Mouse (Mus musculus): ENCODE results near the gene Rpp25l.
"Not testable (repeated sequence)": the region's sequence is repeated elsewhere in the genome, so short reads cannot be mapped to it uniquely, and the experiment has no call there.

The Rpp25l gene

DNA sequence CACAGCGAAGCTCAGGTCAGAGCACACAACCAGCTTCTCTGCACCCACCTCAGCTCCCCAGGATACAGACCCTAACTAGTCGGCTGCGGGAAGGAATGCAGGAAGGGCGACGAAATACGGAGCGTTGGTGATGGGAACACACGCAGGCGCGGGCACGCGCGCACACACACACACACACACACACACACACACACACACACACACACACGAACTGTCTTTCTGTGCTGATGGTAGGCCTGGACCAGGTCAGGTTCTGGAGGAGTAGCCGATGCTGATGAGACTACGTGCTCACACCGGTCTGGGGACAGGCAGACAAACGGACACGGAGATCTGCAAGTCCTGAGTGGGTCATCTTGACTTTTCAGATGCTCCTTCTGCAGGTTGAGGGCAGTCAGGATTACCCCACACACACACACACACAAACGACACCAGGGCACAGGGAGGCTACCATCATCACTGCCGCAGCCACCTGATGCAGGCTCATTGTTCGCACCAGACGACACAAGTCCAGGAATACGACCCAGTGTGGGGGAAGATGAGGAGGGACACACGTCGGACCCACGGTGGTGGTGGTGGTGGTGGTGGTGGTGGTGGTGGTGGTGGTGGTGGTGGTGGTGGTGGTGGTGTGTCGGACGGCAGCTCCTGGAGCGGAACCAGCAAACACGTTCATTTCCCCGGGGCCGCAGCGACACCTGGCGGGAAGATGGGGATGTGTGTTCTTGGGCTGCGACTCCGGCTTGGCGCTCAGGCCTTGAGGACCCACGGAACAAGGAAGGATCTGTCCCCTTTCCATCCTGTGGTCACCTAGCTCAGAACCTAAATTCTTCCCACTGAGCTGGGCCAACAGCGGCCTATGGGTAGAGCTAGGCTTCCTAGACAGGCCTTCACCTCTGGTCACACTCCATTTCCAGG, 16.1 kb downstream of the Rpp25l start, which contains the start of gene Cntfr:
Gene Cntfr, minus strand, starts transcription at position 160 of the 912 bp plus-strand sequence.
- peak; percentile 69 for DNase-seq (ENCODE audit: low read depth, low spot score)

DNA sequence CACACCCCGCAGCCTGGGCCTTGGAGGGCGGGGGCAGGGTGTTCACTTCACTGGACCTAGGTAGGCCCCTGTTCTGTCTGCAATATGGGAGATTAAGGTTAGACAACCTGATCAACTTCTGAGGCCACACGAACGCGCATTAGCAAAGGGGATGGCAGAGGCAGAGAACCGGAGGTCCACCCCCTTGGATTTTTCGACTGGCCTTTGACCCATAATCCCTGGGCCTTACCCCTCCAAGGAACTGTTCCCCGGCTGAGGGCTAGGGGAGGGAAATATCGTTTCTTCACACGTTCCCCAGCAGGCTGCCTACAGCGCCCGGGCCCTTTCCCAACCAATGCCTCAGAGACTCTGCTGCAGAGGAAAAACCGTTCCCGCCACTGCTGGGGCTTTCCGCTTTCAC, 16.9 kb downstream of the Rpp25l start:
- DNase-seq (ENCODE audit: low read depth, low spot score) = not testable (repeated sequence)

DNA sequence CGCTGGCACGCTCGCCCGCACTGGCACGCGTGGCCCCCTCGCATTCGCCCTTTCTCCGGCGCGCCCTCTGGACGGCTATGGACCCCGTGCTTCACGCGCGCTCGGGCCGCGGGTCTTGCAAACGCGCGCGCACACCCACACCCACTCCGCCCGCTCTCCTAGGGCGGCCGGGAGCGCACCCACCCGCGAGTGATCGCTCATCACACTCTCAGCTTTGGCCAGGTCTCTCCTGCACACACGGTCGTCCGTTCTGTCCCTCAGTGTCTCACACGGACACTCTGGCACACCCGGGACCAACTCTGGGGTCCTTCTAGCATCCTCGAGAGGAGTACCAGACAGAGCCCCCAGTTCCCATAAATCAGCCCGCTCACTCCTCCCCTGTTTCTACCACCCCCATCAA, 17.5 kb downstream of the Rpp25l start:
- not testable (repeated sequence) for DNase-seq (ENCODE audit: low read depth, low spot score)

DNA sequence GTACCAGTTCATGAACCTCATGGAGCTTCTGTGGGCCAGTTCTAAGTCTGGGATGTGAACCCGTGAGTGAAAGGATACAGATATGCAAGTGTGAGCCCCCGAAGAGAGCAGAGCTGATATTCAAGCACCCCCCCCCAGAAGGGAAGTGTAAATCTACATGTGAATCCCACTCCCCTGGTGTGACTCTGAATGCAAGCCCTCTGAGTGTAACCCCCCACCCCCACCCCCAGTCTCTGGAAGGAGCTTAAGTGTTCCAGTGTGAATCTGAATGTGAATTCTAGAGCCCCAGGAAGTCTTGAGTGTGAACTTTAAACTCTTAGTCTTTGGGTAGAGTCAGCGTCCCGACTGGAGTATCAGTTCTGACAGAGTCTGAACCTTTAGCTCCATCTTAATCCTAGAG, 19.8 kb downstream of the Rpp25l start:
- DNase-seq (ENCODE audit: low read depth, low spot score) = not testable (repeated sequence)

DNA sequence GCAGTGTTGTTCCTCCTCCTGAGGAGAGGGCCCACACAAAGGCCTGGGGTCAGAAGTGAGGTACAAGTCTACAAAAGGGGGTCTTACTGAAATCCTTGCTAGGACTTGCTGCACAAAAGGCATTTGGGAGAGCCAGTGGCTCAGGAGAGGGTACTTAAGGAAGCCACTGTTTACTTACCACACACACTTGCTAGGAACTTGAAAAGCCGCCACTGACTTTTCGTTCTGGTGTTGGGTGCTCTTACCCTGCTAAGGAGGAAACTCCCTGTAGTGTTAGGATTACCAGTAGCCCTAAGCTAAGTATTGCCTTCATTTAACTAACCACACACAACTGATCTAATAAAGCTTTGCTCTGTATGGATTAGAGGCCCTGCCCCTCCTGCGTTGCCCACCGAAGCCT, 23.3 kb downstream of the Rpp25l start:
- not testable (repeated sequence) for DNase-seq (ENCODE audit: low read depth, low spot score)

DNA sequence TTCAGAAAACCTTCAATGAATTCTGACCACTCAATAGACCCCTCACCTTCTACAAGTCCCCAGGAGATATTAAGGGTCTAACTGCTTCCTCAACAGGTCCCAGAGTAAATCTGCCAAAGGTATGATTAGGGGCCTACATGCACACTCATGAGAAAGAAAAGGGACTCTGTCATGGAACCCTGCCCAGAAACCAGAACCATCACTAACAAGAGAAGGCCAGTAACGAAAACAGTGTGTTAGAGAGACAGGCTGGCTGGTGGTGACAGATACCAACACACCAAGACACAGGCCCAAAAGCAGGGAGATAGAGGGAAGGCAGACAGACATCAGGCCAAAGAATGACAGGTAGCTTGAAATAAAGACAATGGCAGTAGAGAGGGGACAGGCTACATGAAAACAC, 24.8 kb downstream of the Rpp25l start:
- not testable (repeated sequence) for DNase-seq (ENCODE audit: low read depth, low spot score)

DNA sequence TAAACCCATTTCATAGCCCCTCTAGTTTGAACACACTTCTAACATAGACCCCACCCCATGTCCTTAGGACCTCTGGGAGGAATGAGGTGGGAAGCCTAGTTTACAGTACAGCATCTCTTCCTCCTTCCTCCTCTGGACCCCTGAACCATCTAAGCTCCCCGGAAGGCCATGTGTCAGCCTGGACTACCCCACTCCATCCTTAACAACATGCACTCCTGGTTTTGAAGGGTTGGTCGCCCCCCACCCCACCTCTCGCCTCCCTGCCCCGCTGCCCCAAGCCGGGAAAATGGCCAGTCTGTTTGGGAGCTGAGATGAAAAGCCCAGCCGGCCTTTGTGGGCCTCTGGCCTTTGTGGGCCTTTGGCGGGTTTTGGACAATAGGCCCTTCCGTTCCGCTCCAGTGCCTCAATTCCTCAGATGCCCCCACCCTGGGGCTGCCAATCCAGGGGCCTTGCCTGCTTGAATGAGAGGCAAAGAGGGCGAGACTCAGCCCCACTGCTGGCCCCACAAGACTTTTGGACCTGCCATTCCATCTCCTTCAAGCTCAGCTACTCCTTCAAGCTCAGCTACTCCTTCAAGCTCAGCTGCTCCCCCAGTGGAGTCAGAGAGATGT, 27.3 kb downstream of the Rpp25l start:
- not testable (repeated sequence) for DNase-seq (ENCODE audit: low read depth, low spot score)

DNA sequence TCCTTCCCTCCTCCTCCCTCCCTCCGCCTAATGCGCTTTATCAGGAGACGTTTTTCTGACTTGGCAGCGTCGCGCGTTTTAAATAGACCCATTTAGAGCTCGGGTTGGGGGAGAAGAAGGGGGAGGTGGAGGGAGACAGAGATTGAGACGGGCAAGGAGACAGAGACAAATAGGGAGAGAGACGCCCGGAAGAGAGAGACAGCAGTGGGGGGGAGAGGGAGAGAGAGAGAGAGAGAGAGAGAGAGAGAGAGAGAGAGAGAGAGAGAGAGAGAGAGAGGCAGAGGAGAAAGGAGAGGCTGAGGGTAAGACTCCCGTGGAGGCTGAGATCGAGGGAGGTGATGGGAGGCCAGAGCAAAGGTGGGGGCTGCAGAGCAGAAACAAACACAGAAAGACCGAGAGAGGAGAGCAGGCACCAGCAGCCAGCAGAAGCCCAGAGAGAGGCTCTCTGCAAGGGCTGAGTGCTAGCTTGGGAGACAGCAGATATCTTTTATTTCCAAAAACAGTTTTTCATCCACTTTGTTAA, 28.3 kb downstream of the Rpp25l start:
- DNase-seq (ENCODE audit: low read depth, low spot score) = not testable (repeated sequence)

DNA sequence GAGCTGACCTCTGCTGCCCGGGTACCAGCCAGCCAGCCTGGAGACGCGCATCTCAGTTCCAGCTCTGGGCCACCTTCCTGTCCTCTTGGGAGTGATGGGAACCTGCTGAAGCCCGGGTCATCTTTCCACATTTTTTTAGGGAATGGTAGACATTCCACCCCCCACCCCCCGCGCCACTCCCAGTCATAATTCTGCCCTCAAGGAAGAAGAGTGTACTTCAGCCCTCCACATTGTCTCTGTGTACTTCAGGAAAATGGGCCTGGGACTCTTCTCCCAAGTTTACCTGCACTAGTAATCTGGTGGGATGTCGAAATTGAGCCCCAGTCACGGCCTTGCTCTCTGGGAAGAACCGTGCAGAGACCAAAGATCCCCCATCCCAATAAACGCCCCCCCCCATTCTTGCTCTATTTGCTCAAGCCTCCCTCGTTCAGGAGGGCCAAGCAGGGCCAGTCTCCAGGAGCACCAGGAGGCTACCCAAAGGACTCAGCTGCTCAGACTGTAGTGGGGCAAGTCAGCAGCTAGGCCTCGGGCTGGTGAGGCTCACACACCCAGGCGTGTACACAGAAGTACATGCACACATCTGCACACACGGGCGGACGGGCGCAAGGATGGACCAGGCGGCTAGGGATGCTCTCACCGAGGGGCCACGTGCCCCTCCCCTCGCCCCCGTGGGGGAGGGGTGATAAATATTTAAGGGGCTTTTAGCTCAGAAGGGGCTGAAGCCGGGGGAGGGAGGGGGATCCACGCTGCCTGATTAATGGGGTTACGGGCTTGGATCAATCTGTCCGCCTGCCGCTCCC, 29.0 kb downstream of the Rpp25l start:
- not testable (repeated sequence) for DNase-seq (ENCODE audit: low read depth, low spot score)

DNA sequence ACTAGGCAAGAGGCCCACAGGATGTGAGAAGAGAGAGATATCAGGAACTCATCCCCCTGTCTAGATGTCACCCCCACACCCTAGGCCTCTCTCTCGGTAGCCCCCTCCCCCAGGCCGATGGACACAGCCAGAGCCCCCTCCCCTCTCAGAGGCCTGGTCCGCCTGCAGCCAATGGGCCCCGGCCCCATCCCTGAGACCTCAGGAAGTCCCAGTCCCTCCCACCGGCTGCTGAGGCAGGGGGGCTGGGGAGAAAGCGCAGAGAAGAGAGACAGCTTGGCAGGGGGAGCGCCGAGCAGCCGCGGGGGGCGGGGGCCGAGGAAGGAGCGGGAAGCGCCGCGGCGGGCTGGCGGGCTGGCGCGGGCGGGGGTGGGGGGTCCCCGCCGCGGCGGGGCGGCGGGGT, 30.0 kb downstream of the Rpp25l start:
- not testable (repeated sequence) for DNase-seq (ENCODE audit: low read depth, low spot score)

DNA sequence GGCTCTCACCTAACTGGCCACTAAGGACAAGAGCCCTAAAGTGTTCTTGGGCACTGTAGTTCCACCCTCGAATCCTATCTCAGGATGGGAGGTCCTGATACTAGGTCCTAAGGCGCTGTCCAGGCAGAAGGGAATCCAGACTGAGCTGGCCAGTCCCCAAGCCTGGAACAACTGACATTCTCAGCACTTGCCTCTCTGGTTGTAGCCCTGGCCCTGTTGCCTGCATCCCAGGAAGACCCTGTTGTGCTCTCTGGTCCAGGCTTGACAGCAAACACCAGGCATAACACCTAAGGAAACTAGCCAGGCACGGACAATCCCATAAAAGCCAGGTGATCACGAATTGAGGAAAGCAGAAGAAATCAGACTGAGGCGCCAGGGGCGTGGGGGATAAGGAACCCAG, 30.5 kb downstream of the Rpp25l start:
- DNase-seq (ENCODE audit: low read depth, low spot score) = no peak

DNA sequence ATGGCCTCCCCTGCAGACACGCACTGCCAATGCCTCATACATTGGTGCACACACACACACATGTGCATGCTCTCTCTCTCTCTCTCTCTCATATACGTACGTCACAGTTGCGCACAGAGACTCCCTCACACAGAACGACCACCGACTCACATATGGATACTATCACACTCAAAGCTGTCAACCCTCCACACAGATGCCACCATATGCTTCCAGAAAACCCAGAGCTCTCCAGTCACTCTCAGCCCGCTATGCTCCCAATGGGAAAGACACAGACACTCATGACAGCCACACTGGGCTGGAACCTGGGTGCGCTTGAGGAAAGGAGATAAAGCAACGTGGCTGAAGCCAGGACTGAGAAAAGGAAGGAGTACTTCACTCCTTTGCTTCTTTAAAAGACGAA, 31.4 kb downstream of the Rpp25l start:
- DNase-seq (ENCODE audit: low read depth, low spot score) = no peak

DNA sequence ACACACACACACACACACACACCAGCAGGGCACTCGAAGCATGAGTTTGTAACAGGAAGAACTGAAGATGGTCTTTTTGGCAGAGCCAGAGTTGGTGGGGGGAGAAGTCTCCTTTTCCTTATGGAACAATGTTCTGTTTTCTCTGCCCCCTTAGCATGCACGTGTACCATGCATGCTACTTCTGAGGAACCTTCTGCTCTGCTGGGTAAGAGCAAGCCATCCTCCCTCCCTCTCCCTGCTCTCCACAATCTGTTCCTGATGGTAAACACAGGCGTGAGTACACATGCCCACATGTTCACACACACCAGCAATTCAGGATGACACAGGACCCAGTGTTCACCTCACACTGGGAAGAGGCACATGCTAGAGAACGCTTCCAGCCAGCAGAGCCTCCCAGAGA, 32.2 kb downstream of the Rpp25l start:
- DNase-seq (ENCODE audit: low read depth, low spot score) = no peak

DNA sequence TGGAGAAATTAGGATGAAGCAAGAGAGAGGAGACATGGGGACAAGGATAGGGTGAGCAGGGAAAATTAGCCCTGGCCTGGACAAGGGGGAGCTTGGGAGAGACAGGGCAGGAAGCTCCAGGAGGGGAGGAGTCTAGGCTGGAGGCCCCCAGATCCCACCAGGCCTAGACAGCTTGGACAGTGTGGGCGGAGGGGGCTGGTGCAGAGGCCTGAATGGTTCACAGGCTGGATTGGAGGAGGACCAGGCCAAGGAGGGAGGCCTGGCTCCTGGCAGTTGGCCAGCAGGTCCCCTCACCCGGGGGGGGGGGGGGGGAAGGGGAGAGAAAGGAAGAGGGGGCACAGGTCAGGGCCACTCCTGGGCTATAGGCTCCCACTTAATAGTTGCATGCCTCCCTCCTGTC, 34.0 kb downstream of the Rpp25l start:
- DNase-seq (ENCODE audit: low read depth, low spot score) = no peak

DNA sequence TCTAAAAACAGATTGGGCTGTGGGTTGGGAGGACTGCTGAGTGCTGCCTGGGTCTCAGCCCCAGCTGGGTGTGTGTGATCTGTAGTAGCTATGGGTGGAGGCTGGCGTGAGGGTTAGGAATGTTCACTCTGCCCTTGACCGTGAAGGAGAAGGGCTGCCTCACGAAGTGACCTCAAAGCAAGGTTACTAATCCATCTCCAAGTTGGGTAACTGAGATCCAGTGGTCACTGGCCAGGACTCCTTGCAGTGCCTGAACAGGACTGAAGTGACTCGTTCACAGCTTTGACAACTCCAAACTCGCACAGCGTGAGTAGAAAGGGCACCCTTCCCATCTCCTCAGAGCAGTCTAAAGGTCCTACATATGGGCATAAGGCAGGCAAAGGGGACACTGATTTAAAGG, 34.5 kb downstream of the Rpp25l start:
- DNase-seq (ENCODE audit: low read depth, low spot score) = no peak

DNA sequence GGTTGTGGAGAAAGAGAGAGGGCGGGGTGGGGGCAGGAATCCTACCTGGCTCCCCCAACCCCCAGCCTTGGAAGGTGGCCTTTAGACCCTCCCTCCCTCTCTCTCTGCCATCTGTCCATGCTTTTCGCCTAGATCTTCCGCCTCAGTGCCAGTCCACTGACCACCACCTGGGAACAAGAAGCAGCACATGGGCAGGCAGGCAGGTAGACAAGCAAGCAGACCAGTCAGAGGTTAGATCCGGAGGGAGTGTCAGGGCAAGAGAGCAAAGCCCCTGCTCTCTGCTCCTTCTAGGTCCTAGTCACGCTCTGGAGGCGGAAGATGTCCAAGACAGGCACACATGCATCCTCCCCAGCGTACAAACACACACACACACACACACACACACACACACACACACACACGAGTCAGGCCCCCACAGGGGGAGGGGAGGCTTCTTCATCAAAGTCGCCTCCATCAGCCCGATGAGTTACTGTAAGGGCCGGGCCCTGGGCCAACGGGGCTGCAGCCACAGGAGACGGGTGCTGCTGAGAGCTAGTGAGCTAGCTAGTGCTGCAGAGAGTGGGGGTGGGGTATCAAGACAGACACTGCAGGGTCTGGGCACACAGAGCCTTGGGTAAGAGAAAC, 36.2 kb downstream of the Rpp25l start:
- no peak for DNase-seq (ENCODE audit: low read depth, low spot score)

DNA sequence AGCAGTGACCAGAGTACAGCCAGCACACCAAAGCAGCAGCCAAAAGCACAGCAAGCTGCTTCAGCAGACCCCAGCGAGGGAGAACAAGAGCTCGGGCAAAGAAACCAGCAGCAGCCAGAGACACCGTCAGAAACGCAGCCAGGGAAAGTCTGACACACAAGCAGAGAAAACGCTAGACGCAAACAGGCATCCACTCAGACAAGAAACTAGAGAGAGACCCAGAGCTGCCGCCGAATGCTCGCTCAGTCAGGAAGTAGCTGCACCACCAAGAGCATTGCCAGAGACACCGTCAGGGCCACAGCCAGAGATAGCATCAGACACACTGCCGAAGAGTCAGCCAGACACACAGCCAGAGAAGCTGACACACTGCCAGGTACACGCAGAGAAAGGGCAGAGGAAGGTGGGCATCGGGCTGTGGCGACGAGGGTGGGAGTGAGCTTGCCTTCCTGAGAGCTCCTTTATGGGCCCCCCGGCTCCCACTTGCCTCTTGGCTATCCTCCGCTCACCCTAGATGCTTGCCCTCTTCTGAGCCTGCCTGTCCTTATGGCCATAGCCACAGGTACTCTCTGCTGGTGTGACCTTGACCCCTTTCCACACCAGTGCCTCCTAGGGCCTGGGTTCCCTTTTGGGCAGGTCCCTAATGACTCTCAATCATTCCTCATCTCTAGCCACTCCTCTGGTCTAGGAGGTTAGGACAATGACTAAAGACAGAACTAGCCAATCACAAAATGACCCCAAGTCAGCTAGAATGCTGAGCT, 36.9 kb downstream of the Rpp25l start:
- DNase-seq (ENCODE audit: low read depth, low spot score) = no peak

DNA sequence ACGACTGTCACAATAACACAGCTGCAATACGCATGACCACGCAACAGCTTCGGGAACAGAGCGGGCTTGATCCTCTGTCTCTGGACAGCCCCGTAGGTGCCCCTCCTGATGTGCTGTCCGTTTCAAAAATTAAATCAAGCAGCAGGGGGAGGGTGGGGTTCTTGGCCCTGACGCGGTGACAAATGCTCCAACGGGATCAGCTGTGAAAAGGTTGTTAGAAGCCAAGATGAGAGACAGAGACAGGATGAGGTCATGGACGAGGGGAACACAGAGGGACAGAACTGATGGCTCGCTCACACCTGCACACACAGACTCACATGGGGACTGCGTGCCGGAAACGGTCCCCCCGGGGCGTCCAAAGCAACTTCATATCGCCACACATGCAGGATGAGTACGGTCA, 40.1 kb downstream of the Rpp25l start:
- DNase-seq (ENCODE audit: low read depth, low spot score) = no peak

DNA sequence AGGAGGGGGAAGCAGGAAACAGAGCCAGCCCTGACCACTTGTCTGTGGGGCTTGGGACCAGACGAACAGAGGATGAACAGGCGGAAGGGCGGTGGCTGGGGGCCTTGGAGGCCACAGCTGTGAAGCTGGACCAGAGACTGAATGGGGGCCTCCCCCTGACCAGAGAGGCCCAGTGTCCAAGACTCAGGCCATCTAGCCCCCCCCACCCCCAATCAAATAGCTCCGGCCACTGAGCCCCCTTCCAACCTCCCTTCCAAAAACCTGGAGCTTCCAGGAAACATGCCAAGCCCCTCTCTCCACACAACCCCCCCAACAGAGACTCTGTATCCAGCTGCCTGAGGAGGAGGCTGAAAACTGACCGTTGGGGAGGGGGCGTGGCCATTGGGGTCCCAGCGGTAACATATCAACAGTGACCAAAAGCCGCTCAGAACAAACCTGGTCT, 40.8 kb downstream of the Rpp25l start:
- no peak for DNase-seq (ENCODE audit: low read depth, low spot score)

DNA sequence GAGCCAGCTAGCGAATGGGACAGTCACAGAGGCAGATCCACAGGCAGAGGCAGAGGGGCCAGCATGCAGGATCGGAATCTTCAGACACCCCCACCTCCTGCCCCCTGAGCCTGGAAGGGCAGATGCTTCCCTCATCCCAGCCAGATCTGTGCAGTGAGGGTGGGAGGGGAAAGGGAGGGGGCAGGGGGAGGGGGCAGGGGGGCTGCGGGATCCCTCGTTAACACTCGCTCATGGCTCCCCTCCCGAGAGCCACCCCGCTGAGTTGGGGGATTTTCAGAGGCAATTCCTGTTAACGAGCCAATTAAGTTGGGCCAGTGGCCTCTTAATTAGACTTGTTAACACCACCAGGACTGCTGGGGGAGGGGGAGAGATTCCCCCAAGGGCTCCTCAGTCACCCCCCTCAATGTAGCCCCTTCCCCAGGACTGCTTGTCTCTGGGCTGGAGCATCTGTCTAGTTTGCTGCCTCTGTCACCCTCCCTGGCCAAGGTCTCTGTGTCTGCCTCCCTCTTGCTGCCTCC, 41.3 kb downstream of the Rpp25l start:
- DNase-seq (ENCODE audit: low read depth, low spot score) = no peak

All from embryo, embryonic 11.5 days (tissue).